Mouse (Mus musculus) CD4-positive, CD25-positive, alpha-beta regulatory T cell, adult 4 months (primary cell): Measurements from ENCODE around the gene Col4a3bp. TPM values are rescaled to one million over a fixed set of nuclear protein-coding genes. Genes with fewer than 3 reads are reported as not detected.

Experiments used
- ATAC-seq: one replicate; pipeline ENCODE4 v1.8.0; 2017
- polyA plus RNA-seq, 2 experiments: library from polyadenylated mRNA; unstranded; fragments of 100-300 nt; shearing (Covaris generic); gene quantifications; one replicate each; pipeline ENCODE4 v1.2.1; 2017

Col4a3bp gene
- 10 to 100 TPM in 1 of 2 experiments, 1 to 10 TPM in 1; 6.3 to 10.1 TPM for polyA plus RNA-seq

- ATAC-seq, result peak; percentile 91
Measured at GRCm38 (mm10) chr13:96542081-96542889, at the start of gene Col4a3bp, which contains the start of gene Polk. Gene Col4a3bp (plus strand): TSS chr13:96542618. Gene Polk (minus strand): TSS chr13:96542579.

DNA sequence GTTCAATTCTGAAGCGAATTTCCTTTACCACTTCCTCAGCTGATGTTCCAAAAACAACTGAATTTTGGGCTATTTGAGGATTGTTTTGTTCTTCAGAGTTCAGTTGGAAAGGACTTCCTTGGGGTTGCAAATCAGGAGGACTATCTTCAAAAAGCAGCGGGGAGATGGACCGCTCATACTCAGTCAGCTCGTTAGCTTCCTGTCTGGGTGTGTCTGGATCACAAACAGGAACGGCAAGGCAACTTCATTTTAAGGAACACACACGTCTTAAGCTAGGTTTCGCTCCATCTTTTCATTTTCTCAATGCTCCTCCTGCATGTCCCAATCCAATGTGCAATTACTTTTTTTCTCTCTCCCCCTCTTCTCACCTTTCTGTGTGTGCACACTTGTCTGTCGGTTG, 45.8 kb upstream of the Col4a3bp start:
- no peak for ATAC-seq

- ATAC-seq, result no peak
Measured at GRCm38 (mm10) chr13:96499891-96500290, 42.5 kb upstream of the Col4a3bp start.

- ATAC-seq, result no peak
Measured at GRCm38 (mm10) chr13:96505661-96506060, 36.8 kb upstream of the Col4a3bp start.

DNA sequence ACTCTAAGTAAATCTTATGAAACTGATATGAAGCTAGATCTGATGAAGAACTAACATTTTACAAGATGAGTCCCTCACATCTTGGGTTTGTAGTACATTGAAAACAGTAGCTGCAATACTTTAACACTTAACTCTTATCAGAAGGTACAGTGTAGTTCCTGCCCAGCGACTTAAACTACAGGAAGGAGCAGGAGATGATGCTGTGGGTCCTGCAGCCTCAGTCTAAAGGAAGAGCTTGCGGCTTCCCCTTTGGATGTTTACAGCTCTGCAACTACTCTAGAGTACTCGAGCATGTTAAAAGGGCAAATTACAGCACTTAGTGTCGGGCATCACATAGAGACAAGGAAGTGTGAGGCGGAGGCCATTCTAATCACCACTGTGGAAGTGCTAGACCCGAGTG, 36.1 kb upstream of the Col4a3bp start:
- ATAC-seq, result no peak

- no peak for ATAC-seq
Measured at GRCm38 (mm10) chr13:96507541-96507940, 34.9 kb upstream of the Col4a3bp start.

DNA sequence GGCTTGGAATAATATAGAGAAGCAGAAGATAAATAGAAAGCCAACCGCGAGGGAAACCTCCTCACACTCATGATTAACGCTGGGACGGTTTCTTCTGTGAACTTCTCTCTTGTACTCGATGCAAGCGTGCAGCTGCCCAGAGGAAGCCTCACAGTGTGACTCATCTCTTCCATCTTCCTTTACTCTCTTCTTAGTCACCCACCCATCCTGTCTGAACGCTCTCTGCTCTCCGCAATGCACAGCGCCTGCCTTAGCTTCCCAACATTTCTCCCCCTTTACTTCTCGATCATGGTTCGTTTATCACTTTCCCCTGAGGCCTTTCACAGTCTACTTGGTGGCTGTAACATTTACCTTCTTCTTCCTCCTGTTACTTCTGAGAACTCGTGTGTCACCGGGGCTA, 31.8 kb upstream of the Col4a3bp start:
- ATAC-seq, result peak; percentile 96

DNA sequence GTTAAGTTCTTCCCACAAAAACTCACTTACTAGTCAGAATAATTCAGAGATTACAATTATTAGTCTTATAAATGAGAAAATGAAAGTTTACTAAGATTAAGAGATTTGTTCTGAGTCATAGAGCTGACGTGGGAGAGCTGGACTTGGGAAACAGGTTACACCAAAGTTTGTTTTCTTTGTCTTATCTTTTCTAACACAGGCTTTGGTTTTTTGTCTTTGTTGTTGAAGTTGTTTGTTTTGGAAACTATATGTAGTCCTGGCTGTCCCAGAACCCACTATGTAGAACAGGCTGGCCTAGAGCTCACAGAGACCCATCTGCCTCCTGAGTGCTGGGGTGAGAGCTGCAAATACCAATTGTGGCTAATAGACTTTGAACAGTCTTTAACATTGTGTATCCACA, 31.2 kb upstream of the Col4a3bp start:
- ATAC-seq, result peak; percentile 42

- no peak for ATAC-seq
Measured at GRCm38 (mm10) chr13:96511893-96512292, 30.5 kb upstream of the Col4a3bp start.

- no peak for ATAC-seq
Measured at GRCm38 (mm10) chr13:96514154-96514942, 28.1 kb upstream of the Col4a3bp start.

DNA sequence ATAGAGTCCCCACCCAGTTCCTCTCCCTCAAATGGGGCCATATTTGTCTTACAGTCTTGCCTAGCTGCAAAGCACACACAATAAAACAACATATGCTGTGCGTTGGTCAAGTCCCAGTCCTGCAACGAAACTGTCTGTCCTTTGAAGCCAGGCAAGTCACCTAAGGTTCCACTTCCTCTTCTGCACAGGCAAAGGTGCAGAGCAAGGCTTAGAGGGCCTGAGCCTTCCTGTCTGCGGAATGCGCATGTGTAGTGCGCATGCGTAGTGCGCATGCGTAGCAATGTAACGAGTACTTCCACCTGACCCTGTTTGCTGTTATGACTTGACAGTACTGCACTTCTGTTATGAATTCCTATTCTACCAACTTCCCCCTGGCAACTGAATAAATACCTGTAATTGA, 26.2 kb upstream of the Col4a3bp start:
- ATAC-seq, result no peak

DNA sequence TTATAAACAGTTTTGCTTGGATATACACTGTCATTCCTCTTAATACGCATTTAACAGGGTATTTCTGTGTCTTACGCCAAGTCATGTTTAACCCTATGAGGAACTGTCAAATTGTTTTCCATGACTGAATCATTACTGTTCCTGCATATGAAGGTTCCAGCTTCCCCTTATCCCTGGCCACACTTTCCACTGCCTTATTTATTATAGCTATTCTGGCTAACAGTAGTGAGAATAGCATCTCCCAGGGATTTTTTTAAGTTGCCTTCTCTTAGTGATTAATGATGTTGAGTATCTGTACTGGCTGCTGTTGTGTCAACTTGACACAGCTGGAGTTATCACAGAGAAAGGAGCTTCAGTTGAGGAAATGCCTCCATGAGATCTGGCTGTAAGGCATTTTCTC, 25.1 kb upstream of the Col4a3bp start:
- ATAC-seq, result no peak

GRCm38 (mm10) chr13:96521294-96521693, 21.1 kb upstream of the Col4a3bp start:
- ATAC-seq, result no peak

DNA sequence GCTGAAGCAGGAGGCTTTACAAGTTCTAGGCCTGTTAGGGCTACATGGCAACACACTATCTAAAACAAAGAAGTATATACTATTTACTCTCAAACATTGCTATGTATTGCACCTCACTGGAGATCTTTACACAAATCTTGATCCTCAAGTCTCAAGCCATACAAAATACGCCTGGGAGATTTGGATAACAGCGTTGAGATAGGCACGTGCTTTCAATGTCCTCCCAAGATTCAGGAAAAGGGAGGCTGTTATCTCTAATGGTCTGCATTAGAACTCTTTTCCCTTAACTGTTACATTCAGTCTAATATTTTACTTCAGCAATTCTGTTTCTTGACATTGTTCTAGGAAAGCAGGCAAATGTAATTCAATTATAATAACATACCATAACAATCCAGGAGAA, 15.4 kb upstream of the Col4a3bp start:
- ATAC-seq, result no peak

DNA sequence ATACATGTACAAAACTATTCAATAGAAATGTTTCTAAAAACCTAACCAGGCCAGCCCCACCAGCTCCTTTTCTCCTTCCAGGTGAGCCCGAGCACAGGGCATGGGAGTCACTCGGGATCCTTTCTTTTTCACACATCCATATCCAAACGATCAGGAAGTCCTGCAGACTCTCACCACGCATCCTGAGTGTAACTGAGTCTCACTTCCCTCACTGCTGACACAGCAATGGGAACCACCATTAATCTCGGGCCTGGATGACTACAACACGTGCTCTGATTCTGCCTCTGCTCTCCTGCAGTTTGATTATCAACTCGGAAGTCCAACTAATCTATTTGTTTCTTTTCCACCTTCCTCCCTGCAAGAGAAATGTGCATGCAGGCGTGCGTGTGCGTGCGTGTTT, 14.6 kb upstream of the Col4a3bp start:
- no peak for ATAC-seq

GRCm38 (mm10) chr13:96528776-96529175, 13.6 kb upstream of the Col4a3bp start:
- no peak for ATAC-seq

DNA sequence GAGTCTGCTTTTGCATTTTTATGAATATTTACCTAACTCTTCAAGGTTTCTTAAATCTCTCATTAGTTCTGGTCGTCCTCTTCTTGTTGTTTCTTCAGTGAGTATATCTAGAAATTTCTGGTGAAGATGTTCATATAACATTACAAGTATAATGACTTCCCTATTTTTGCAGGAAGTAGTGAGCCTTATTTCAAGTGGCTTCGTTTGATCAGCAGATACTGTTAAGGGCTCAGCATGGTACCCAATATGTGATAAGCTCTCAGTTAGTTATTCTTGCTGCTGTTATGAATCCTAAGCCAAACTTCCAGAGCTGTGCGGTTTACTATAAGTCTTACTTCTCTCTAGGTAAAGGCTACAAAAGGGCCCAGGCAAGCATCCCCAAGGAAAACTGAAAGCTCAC, 12.9 kb upstream of the Col4a3bp start:
- no peak for ATAC-seq

DNA sequence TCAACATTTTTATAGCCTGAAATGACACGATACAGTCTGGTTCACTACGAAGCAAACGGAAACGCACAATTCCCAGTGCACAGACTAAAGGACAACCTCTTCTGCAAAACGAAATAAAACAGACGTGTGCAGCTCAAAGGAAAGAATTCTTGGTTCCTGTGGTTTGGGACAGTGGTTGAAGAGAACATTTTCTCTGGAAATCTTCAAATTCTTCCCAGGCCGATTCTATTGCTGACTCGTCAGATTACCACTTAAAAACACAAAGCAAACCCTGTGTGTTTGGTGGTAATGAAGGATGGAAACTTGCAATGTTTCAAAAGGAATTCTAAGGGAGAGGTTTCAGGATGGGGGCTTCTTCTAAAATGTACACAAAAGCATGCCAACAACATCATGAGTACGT, 12.4 kb upstream of the Col4a3bp start:
- ATAC-seq, result no peak

DNA sequence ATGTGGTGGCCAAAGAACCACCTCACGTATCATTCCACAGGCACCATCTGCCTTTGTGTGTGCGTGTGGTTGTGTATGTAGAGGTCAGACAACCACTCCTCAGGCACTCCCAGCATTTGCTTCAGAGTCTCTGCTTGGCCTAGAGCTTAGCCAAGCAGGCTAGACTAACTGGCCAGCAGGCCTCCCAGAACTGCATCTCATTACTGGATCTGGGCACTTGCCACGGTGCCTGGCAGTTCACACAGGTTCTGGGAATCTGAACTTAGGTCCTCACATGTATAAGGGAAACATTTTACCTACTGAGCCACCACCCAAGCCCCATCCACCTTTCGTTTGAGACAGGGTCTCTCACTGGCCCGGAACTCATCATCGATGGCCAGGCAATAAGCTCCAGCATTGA, 10.2 kb upstream of the Col4a3bp start:
- no peak for ATAC-seq

- ATAC-seq, result no peak
Measured at GRCm38 (mm10) chr13:96533742-96534141, 8.7 kb upstream of the Col4a3bp start.

- ATAC-seq, result no peak
Measured at GRCm38 (mm10) chr13:96536821-96537572, 5.4 kb upstream of the Col4a3bp start.

DNA sequence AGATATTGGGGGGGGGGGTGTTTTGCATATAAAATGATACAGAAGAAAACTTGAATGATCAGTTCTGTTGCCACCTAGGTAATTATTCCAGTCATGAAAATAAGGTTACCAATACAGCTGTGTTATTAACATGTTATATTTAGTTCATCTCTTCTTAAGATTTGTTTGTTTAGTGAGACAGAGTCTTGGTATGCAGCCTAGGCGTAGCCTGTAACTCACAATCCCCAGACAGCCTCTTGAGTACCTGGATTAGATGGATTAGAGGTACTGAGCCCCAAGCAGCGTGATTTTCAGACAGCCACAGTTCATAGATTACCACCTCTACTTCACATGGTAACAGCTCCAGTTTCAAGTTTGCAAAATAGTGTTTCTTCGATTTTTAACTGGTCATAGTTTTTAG, 4.3 kb upstream of the Col4a3bp start:
- ATAC-seq, result no peak

- ATAC-seq, result no peak
Measured at GRCm38 (mm10) chr13:96541381-96541780, 1.0 kb upstream of the Col4a3bp start.
